In the genomic region with DNA sequence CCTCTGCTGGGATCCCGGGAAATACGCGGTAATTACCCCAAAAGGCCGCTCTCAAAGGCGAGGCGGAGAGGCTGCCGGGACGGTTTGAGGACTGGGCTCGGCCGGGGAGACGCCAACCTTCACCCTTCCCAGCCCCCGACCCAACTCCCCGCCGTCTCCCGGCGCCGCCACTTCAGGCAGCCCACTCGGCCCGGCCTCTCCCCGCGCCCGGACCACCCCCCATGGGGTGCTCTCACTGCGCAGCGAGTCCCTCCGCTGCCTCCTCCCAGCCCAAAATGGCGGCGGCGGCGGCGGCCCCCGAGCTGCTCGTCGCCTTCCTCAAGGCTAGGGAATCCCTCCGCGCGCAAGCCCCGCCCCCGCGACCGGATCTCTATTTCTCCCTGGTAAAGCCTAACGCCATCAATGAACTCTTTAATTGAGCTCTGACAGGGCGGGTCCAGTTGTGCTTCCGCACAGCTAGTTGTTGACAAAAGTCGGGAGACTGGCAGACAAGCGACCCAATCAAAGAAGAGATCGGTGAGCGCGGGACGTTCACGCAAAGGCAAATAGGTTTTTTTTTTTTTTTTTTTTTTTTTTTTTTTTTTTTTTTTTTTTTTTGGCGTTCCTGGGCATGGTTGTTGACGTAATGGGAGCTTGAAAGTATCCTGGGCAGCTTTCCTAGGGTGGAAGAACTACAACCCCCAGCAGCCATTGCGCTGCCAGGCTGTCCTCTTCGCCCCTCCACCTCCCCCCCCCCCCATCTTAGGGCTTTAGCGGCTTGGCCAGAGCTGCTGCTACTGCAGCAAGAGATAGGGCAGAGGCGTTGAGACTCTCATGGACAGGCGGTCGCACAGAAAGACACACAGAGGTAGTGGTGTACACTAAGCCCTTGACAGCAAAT, we compare ENCODE assay signal across 7 mouse cellular contexts. TPM values are rescaled to one million over a fixed set of nuclear protein-coding genes. Genes with fewer than 3 reads are reported as not detected.
A peak's percentile ranks its signal among the peaks of the same experiment; 100 is the strongest.
DNase-seq lines count a peak whose midpoint lies in the region; ATAC-seq lines count a peak whose summit lies in the region.

No protein-coding gene starts in this region.

- H3K4me2 ChIP-seq in embryonic facial prominence, embryonic 11.5 days (ENCODE audit: low read depth, low read length): peak overlapping the region; percentile 65
- peak overlapping the region; percentile 63 for H3K4me2 ChIP-seq in midbrain, embryonic 13.5 days (replicated peaks)

- H3K9ac ChIP-seq in embryonic facial prominence, embryonic 11.5 days (replicated peaks; ENCODE audit: low read length): peak overlapping the region; percentile 100
- peak overlapping the region; percentile 100 for H3K9ac ChIP-seq in midbrain, embryonic 13.5 days (replicated peaks)

- no peaks in the 10 kb centered on the region for H3K9me3 ChIP-seq in embryonic facial prominence, embryonic 11.5 days (replicated peaks; ENCODE audit: control insufficient read depth, low read length)
- no peaks in the 10 kb centered on the region for H3K9me3 ChIP-seq in limb, embryonic 10.5 days (replicated peaks)
- H3K9me3 ChIP-seq in midbrain, embryonic 13.5 days: no peaks in the 10 kb centered on the region

- ATAC-seq in embryonic facial prominence, embryonic 11.5 days (replicated peaks; ENCODE audit: insufficient number of reproducible peaks, low FRiP score, low TSS enrichment, low read depth): peak; percentile 87
- peak; percentile 88 for ATAC-seq in granulocyte monocyte progenitor cell, adult 5-6 weeks (replicated peaks; ENCODE audit: poor library complexity, severe bottlenecking)
- ATAC-seq in midbrain, embryonic 13.5 days: peak; percentile 91

- WGBS in embryonic facial prominence, embryonic 11.5 days: under 1% methylated on average over 54 of the region's 58 CpGs
- under 1% methylated on average over 58 of the region's 58 CpGs for WGBS in limb, embryonic 10.5 days
- WGBS in midbrain, embryonic 13.5 days: under 1% methylated on average over 57 of the region's 58 CpGs

- peak overlapping the region; percentile 99 for H3K27ac ChIP-seq in embryonic facial prominence, embryonic 11.5 days (replicated peaks; ENCODE audit: low read depth, low read length)
- peak overlapping the region; percentile 100 for H3K27ac ChIP-seq in limb, embryonic 10.5 days
- H3K27ac ChIP-seq in midbrain, embryonic 13.5 days: peak overlapping the region; percentile 98

- H3K4me3 ChIP-seq in embryonic facial prominence, embryonic 11.5 days (ENCODE audit: low read depth, low read length): peak overlapping the region; percentile 98
- H3K4me3 ChIP-seq in limb, embryonic 10.5 days: peak overlapping the region; percentile 90
- peak overlapping the region; percentile 93 for H3K4me3 ChIP-seq in midbrain, embryonic 13.5 days (replicated peaks)

- no peaks in the 10 kb centered on the region for H3K27me3 ChIP-seq in embryonic facial prominence, embryonic 11.5 days (ENCODE audit: control insufficient read depth, insufficient read depth, low read length)
- no peaks in the 10 kb centered on the region for H3K27me3 ChIP-seq in limb, embryonic 10.5 days (ENCODE audit: low read depth, poor library complexity, severe bottlenecking)
- H3K27me3 ChIP-seq in midbrain, embryonic 13.5 days: no peaks in the 10 kb centered on the region

- peaks cover 4% of the 10 kb centered on the region for H3K4me1 ChIP-seq in embryonic facial prominence, embryonic 11.5 days (ENCODE audit: control insufficient read depth, insufficient read depth, low read length)
- peaks cover 27% of the 10 kb centered on the region for H3K4me1 ChIP-seq in limb, embryonic 10.5 days
- peaks cover 37% of the 10 kb centered on the region for H3K4me1 ChIP-seq in midbrain, embryonic 13.5 days (replicated peaks)

- H3K36me3 ChIP-seq in embryonic facial prominence, embryonic 11.5 days (replicated peaks; ENCODE audit: control insufficient read depth, insufficient read depth, low read depth, low read length): no peaks in the 10 kb centered on the region
- peaks cover 12% of the 10 kb centered on the region; the same call in 1 of the 2 replicates for H3K36me3 ChIP-seq in limb, embryonic 10.5 days
- H3K36me3 ChIP-seq in midbrain, embryonic 13.5 days: no peaks in the 10 kb centered on the region

- peak; percentile 100 for DNase-seq in adrenal gland, postnatal 14 days
- peak; percentile 100 for DNase-seq in embryonic facial prominence, embryonic 11.5 days (ENCODE audit: low spot score)
- peak; percentile 100 for DNase-seq in kidney, adult 11 months
- DNase-seq in limb, embryonic 10.5 days (ENCODE audit: low spot score): peak; percentile 100
- peak; percentile 100 for DNase-seq in spleen, adult 12 weeks (ENCODE audit: low spot score)

RNA-seq across cellular contexts. Expression of a gene that starts 0.6 kb away (rescaled TPM):
- total RNA-seq in adrenal gland, postnatal 14 days (2021): 3.9 and 5.6 TPM in 2 replicates
- 7.1 and 8.3 TPM in 2 replicates for polyA plus RNA-seq in embryonic facial prominence, embryonic 11.5 days (2014; fragmentation: Nextera tagmentation; extraction: Ambion mirVana)
- total RNA-seq in granulocyte monocyte progenitor cell, adult 5-6 weeks (2014; fragmentation: Nextera tagmentation): 2.6 and 6.4 TPM in 2 replicates
- 1.3 and 3.4 TPM in 2 replicates for total RNA-seq in granulocyte monocyte progenitor cell, adult 5-6 weeks (2017)
- 10.1 and 12.3 TPM in 2 replicates for polyA plus RNA-seq in limb, embryonic 10.5 days (2016; fragmentation: Nextera tagmentation; extraction: Ambion mirVana)
- 18.8 and 20.0 TPM in 2 replicates for polyA plus RNA-seq in midbrain, embryonic 13.5 days (2015; fragmentation: Nextera tagmentation; extraction: Ambion mirVana)

RNA-seq across cellular contexts. Expression of a gene that starts 16.8 kb away (rescaled TPM):
- 57.8 and 62.1 TPM in 2 replicates for total RNA-seq in adrenal gland, postnatal 14 days (2021)
- 5.3 and 5.6 TPM in 2 replicates for polyA plus RNA-seq in embryonic facial prominence, embryonic 11.5 days (2014; fragmentation: Nextera tagmentation; extraction: Ambion mirVana)
- 9.7 and 13.5 TPM in 2 replicates for total RNA-seq in granulocyte monocyte progenitor cell, adult 5-6 weeks (2014; fragmentation: Nextera tagmentation)
- 28.7 and 31.0 TPM in 2 replicates for total RNA-seq in granulocyte monocyte progenitor cell, adult 5-6 weeks (2017)
- polyA plus RNA-seq in limb, embryonic 10.5 days (2016; fragmentation: Nextera tagmentation; extraction: Ambion mirVana): 1.8 and 2.4 TPM in 2 replicates
- polyA plus RNA-seq in midbrain, embryonic 13.5 days (2015; fragmentation: Nextera tagmentation; extraction: Ambion mirVana): 3.5 and 3.9 TPM in 2 replicates

RNA-seq across cellular contexts. Expression of a gene that starts 31.3 kb away (rescaled TPM):
- 77.8 and 84.9 TPM in 2 replicates for total RNA-seq in adrenal gland, postnatal 14 days (2021)
- polyA plus RNA-seq in embryonic facial prominence, embryonic 11.5 days (2014; fragmentation: Nextera tagmentation; extraction: Ambion mirVana): 6.4 and 7.8 TPM in 2 replicates
- total RNA-seq in granulocyte monocyte progenitor cell, adult 5-6 weeks (2014; fragmentation: Nextera tagmentation): 4.8 and 9.6 TPM in 2 replicates
- 5.8 and 10.7 TPM in 2 replicates for total RNA-seq in granulocyte monocyte progenitor cell, adult 5-6 weeks (2017)
- 4.0 and 5.1 TPM in 2 replicates for polyA plus RNA-seq in limb, embryonic 10.5 days (2016; fragmentation: Nextera tagmentation; extraction: Ambion mirVana)
- 6.5 and 7.8 TPM in 2 replicates for polyA plus RNA-seq in midbrain, embryonic 13.5 days (2015; fragmentation: Nextera tagmentation; extraction: Ambion mirVana)

RNA-seq across cellular contexts. Expression of a gene that starts 31.4 kb away (rescaled TPM):
- total RNA-seq in adrenal gland, postnatal 14 days (2021): 9.3 and 11.2 TPM in 2 replicates
- 0.87 and 1.1 TPM in 2 replicates for polyA plus RNA-seq in embryonic facial prominence, embryonic 11.5 days (2014; fragmentation: Nextera tagmentation; extraction: Ambion mirVana)
- 0.41 TPM in 1 of 2 replicates, not detected in the other for total RNA-seq in granulocyte monocyte progenitor cell, adult 5-6 weeks (2014; fragmentation: Nextera tagmentation)
- total RNA-seq in granulocyte monocyte progenitor cell, adult 5-6 weeks (2017): 3.2 TPM in 1 of 2 replicates, not detected in the other
- polyA plus RNA-seq in limb, embryonic 10.5 days (2016; fragmentation: Nextera tagmentation; extraction: Ambion mirVana): 1.5 and 1.8 TPM in 2 replicates
- 0.99 and 1.1 TPM in 2 replicates for polyA plus RNA-seq in midbrain, embryonic 13.5 days (2015; fragmentation: Nextera tagmentation; extraction: Ambion mirVana)

RNA-seq across cellular contexts. Expression of a gene that starts 38.1 kb away (rescaled TPM):
- 14.4 and 30.4 TPM in 2 replicates for total RNA-seq in adrenal gland, postnatal 14 days (2021)
- polyA plus RNA-seq in embryonic facial prominence, embryonic 11.5 days (2014; fragmentation: Nextera tagmentation; extraction: Ambion mirVana): 0.70 and 0.72 TPM in 2 replicates
- total RNA-seq in granulocyte monocyte progenitor cell, adult 5-6 weeks (2014; fragmentation: Nextera tagmentation): 58.4 and 94.0 TPM in 2 replicates
- total RNA-seq in granulocyte monocyte progenitor cell, adult 5-6 weeks (2017): 21.3 and 31.0 TPM in 2 replicates
- polyA plus RNA-seq in limb, embryonic 10.5 days (2016; fragmentation: Nextera tagmentation; extraction: Ambion mirVana): 0.49 and 0.73 TPM in 2 replicates
- polyA plus RNA-seq in midbrain, embryonic 13.5 days (2015; fragmentation: Nextera tagmentation; extraction: Ambion mirVana): 1.7 and 3.7 TPM in 2 replicates

Comparison
In these comparisons a context has a peak if more than half of its experiments do, and no peak if none do; other contexts are left out.
1. Peak in every context shown above with its lines: DNase-seq, ATAC-seq, H3K4me3 ChIP-seq and H3K27ac ChIP-seq.